In genomic region chr6:90987561-90988298, GRCm38 (mm10) we compare ENCODE assay signal across 8 mouse cellular contexts. TPM values are rescaled to one million over a fixed set of nuclear protein-coding genes. Genes with fewer than 3 reads are reported as not detected.
DNase-seq lines count a peak whose midpoint lies in the region; ATAC-seq and TF ChIP-seq lines count a peak whose summit lies in the region.

No protein-coding gene starts in this region.

- H3K36me3 ChIP-seq in forebrain, embryonic 10.5 days (replicated peaks) = no peaks in the 10 kb centered on the region
- H3K36me3 ChIP-seq in intestine, embryonic 14.5 days (ENCODE audit: control insufficient read depth, insufficient read depth, low read length) = no peaks in the 10 kb centered on the region
- H3K36me3 ChIP-seq in liver, postnatal 0 days (replicated peaks; ENCODE audit: insufficient read depth, low read length) = no peaks in the 10 kb centered on the region

- peaks cover 11% of the 10 kb centered on the region; the same call in 1 of the 2 replicates for H3K9me3 ChIP-seq in forebrain, embryonic 10.5 days
- H3K9me3 ChIP-seq in intestine, embryonic 14.5 days (ENCODE audit: control insufficient read depth, low read length) = 0 out of 2 replicates have a peak, but pooled peaks cover 2% of the 10 kb centered on the region
- H3K9me3 ChIP-seq in liver, postnatal 0 days (ENCODE audit: low read length) = peaks cover 2% of the 10 kb centered on the region; the same call in 1 of the 2 replicates

- H3K9ac ChIP-seq in intestine, embryonic 14.5 days (ENCODE audit: low read length) = peak overlapping the region; percentile 64
- peak overlapping the region; percentile 44 for H3K9ac ChIP-seq in liver, postnatal 0 days (replicated peaks)

- no peak for TF ChIP-seq EP300 in liver, postnatal 0 days (IDR thresholded peaks at IDR 0.05; ENCODE audit: low read depth)

- peak; percentile 7 for ATAC-seq in intestine, embryonic 14.5 days (replicated peaks; ENCODE audit: low FRiP score, low TSS enrichment, low read depth)
- no peak for ATAC-seq in liver, postnatal 0 days

- no peak for TF ChIP-seq CTCF in layer of hippocampus, adult 2 months (conservative IDR thresholded peaks at IDR 0.05)
- no peak for TF ChIP-seq CTCF in liver, postnatal 0 days (IDR thresholded peaks at IDR 0.05; ENCODE audit: low read depth)

- H3K4me2 ChIP-seq in intestine, embryonic 14.5 days (ENCODE audit: low read length) = peak overlapping the region; percentile 99
- H3K4me2 ChIP-seq in liver, postnatal 0 days (ENCODE audit: low read depth, low read length) = peak overlapping the region; percentile 99

- WGBS in forebrain, embryonic 10.5 days = under 1% methylated on average over 75 of the region's 76 CpGs
- WGBS in intestine, embryonic 14.5 days = under 1% methylated on average over 68 of the region's 76 CpGs
- under 1% methylated on average over 57 of the region's 76 CpGs for WGBS in liver, postnatal 0 days (ENCODE audit: insufficient replicate concordance)

- H3K4me3 ChIP-seq in layer of hippocampus, adult 2 months = peak overlapping the region; percentile 66
- H3K4me3 ChIP-seq in forebrain, embryonic 10.5 days = peak overlapping the region; percentile 75
- H3K4me3 ChIP-seq in intestine, embryonic 14.5 days (ENCODE audit: low read depth, low read length) = peak overlapping the region; percentile 69
- H3K4me3 ChIP-seq in liver, postnatal 0 days (ENCODE audit: low read depth, low read length) = peak overlapping the region; percentile 58

- peaks cover 46% of the 10 kb centered on the region for H3K4me1 ChIP-seq in forebrain, embryonic 10.5 days
- H3K4me1 ChIP-seq in intestine, embryonic 14.5 days (replicated peaks; ENCODE audit: control insufficient read depth, insufficient read depth, low read length) = peaks cover 11% of the 10 kb centered on the region; the same call in 1 of the 2 replicates
- peaks cover 27% of the 10 kb centered on the region for H3K4me1 ChIP-seq in liver, postnatal 0 days (ENCODE audit: insufficient read depth)

- peak in 1 of 2 experiments; percentile 19 for DNase-seq in layer of hippocampus, adult 2 months (ENCODE audit: low spot score in 2 of 2)
- no peak for DNase-seq in layer of hippocampus, adult 9-10 months (ENCODE audit: low spot score)
- peak; percentile 72 for DNase-seq in ZHBTc4 (ENCODE audit: low read depth, low spot score)
- peak; percentile 51 for DNase-seq in forebrain, embryonic 10.5 days (ENCODE audit: extremely low spot score, low spot score)
- peak; percentile 75 for DNase-seq in intestine, embryonic 14.5 days (ENCODE audit: low spot score)
- peak; percentile 40 for DNase-seq in liver, postnatal 0 days
- peak; percentile 22 for DNase-seq in ovary, postnatal 36 days (ENCODE audit: low spot score)
- DNase-seq in adipocyte (ENCODE audit: low spot score) = no peak

- peaks cover 37% of the 10 kb centered on the region for H3K27me3 ChIP-seq in forebrain, embryonic 10.5 days (ENCODE audit: poor library complexity, severe bottlenecking)
- peaks cover 5% of the 10 kb centered on the region; the same call in 1 of the 2 replicates for H3K27me3 ChIP-seq in intestine, embryonic 14.5 days (replicated peaks; ENCODE audit: control insufficient read depth, insufficient read depth, low read length)
- peaks cover 24% of the 10 kb centered on the region for H3K27me3 ChIP-seq in liver, postnatal 0 days (ENCODE audit: insufficient read depth, low read length)

- H3K27ac ChIP-seq in layer of hippocampus, adult 2 months = peak overlapping the region; percentile 69
- peak overlapping the region; percentile 86 for H3K27ac ChIP-seq in forebrain, embryonic 10.5 days
- 0 out of 2 replicates have a peak overlapping the region, but pooled peaks have one; percentile 43 for H3K27ac ChIP-seq in intestine, embryonic 14.5 days (ENCODE audit: low read depth)
- no peak overlapping the region for H3K27ac ChIP-seq in liver, postnatal 0 days (ENCODE audit: low read depth)

RNA-seq across cellular contexts. Expression of gene Iqsec1, which starts 0.8 kb away (rescaled TPM):
- total RNA-seq in layer of hippocampus, adult 2 months (2021) = 100 to 1,000 TPM; 250 to 270 TPM
- polyA plus RNA-seq in forebrain, embryonic 10.5 days (2016; fragmentation: Nextera tagmentation; extraction: Ambion mirVana) = 7.4 and 8.7 TPM in 2 replicates
- polyA plus RNA-seq in intestine, embryonic 14.5 days (2014; fragmentation: Nextera tagmentation; extraction: Ambion mirVana) = 12.9 and 13.0 TPM in 2 replicates
- 4.0 and 4.2 TPM in 2 replicates for polyA plus RNA-seq in liver, postnatal 0 days (2015; fragmentation: Nextera tagmentation; extraction: Ambion mirVana)

Comparison
In these comparisons a context has a peak if more than half of its experiments do, and no peak if none do; other contexts are left out.
1. DNase-seq: peak in ZHBTc4 (single experiment), forebrain, embryonic 10.5 days (single experiment), intestine, embryonic 14.5 days (single experiment), liver, postnatal 0 days (single experiment) and ovary, postnatal 36 days (single experiment); none in layer of hippocampus, adult 9-10 months (single experiment) and adipocyte (single experiment).
2. Peak in every context shown above with its lines, with median percentiles within 50 percentile points of each other: H3K4me3 ChIP-seq.